Mouse (Mus musculus) MEL (cell line): ENCODE results near the gene Uchl3. TPM values are rescaled to one million over a fixed set of nuclear protein-coding genes. Genes with fewer than 3 reads are reported as not detected.

Experiments
- DNase-seq: peaks from one replicate; pipeline ENCODE4 v3.0.0; 2011; ENCODE audit warnings: low read depth, low spot score
- H3K27ac ChIP-seq: 2 replicates; pipeline ENCODE4 v1.5.1; 2012; ENCODE audit warnings: low read depth, mild to moderate bottlenecking, control low read depth, low read length, moderate library complexity; ENCODE audit not compliant: control insufficient read depth
- H3K27me3 ChIP-seq, 2 experiments: fragments of 150-350 bp in 1 of 2; sonication (generic) in 1 of 2; 2 replicates each; pipeline ENCODE4 v1.6.1; 2012; ENCODE audit warnings: low read length in 2 of 2, mild to moderate bottlenecking in 2 of 2, improper control_type of control experiment in 1 of 2, moderate library complexity in 1 of 2; ENCODE audit not compliant: insufficient read depth in 2 of 2, control insufficient read depth in 1 of 2
- H3K36me3 ChIP-seq, 2 experiments: 2 replicates each; pipeline ENCODE4 v1.6.1; 2012 to 2014; ENCODE audit warnings: low read length in 2 of 2, improper control_type of control experiment in 1 of 2, inconsistent platforms in 1 of 2, mild to moderate bottlenecking in 1 of 2; ENCODE audit not compliant: insufficient read depth in 2 of 2, control insufficient read depth in 1 of 2
- H3K4me1 ChIP-seq, 2 experiments: fragments of 150-350 bp in 1 of 2; sonication (generic) in 1 of 2; 2 replicates each; pipeline ENCODE4 v1.6.1; 2012; ENCODE audit warnings: low read length in 2 of 2, improper control_type of control experiment in 1 of 2, mild to moderate bottlenecking in 1 of 2; ENCODE audit not compliant: insufficient read depth in 2 of 2, control insufficient read depth in 1 of 2
- H3K4me3 ChIP-seq, 2 experiments: fragments of 150-350 bp in 1 of 2; sonication (generic) in 1 of 2; 2 replicates each; pipeline ENCODE4 v1.5.1; 2012; ENCODE audit warnings: low read depth in 2 of 2, low read length in 2 of 2, mild to moderate bottlenecking in 2 of 2, moderate library complexity in 2 of 2, control low read depth in 1 of 2, improper control_type of control experiment in 1 of 2; ENCODE audit not compliant: control insufficient read depth in 1 of 2, insufficient read depth in 1 of 2
- H3K79me2 ChIP-seq: 2 replicates; pipeline ENCODE4 v1.6.1; 2012; ENCODE audit warnings: mild to moderate bottlenecking, low read length, moderate library complexity; ENCODE audit not compliant: control insufficient read depth, poor library complexity, insufficient read depth
- H3K9ac ChIP-seq: 2 replicates; pipeline ENCODE4 v1.6.1; 2012; ENCODE audit warnings: low read depth, mild to moderate bottlenecking, control low read depth, low read length, moderate library complexity; ENCODE audit not compliant: control insufficient read depth, poor library complexity, severe bottlenecking
- H3K9me3 ChIP-seq: fragments of 150-350 bp; sonication (generic); replicated peaks from 2 replicates; pipeline ENCODE4 v1.6.1; 2012; ENCODE audit warnings: mild to moderate bottlenecking, low read length, improper control_type of control experiment, moderate library complexity; ENCODE audit not compliant: insufficient read depth
- CHD2 ChIP-seq: IDR thresholded peaks from 2 replicates; pipeline ENCODE4 v1.6.1; 2011; ENCODE audit warnings: low read length, improper control_type of control experiment
- JUND ChIP-seq: IDR thresholded peaks from 2 replicates; pipeline ENCODE4 v1.6.1; 2011; ENCODE audit warnings: low read depth, mild to moderate bottlenecking, improper control_type of control experiment, low read length
- MEF2A ChIP-seq: IDR thresholded peaks from 2 replicates; pipeline ENCODE4 v1.6.1; 2014; ENCODE audit warnings: low read depth, mild to moderate bottlenecking, inconsistent platforms, low read length, improper control_type of control experiment; ENCODE audit not compliant: poor library complexity, insufficient replicate concordance, severe bottlenecking; ENCODE audit errors: extremely low read depth
- NELFE ChIP-seq: IDR thresholded peaks from 2 replicates; pipeline ENCODE4 v1.6.1; 2011; ENCODE audit warnings: low read depth, low read length, improper control_type of control experiment
- POLR2AphosphoS2 ChIP-seq: IDR thresholded peaks from 2 replicates; pipeline ENCODE4 v1.6.1; 2011; ENCODE audit warnings: low read length, improper control_type of control experiment
- SIN3A ChIP-seq: IDR thresholded peaks from 2 replicates; pipeline ENCODE4 v1.6.1; 2012; ENCODE audit warnings: low read length, improper control_type of control experiment, inconsistent platforms
- TBP ChIP-seq: IDR thresholded peaks from 2 replicates; pipeline ENCODE4 v1.8.0; 2011; ENCODE audit warnings: low read depth, low read length, improper control_type of control experiment
- USF1 ChIP-seq: IDR thresholded peaks from 2 replicates; pipeline ENCODE4 v1.6.1; 2014; ENCODE audit warnings: low read depth, mild to moderate bottlenecking, inconsistent platforms, low read length, improper control_type of control experiment, moderate library complexity
- USF2 ChIP-seq, 2 experiments: IDR thresholded peaks; 2 replicates each; pipeline ENCODE4 v1.6.1; 2011 to 2012; ENCODE audit warnings: improper control_type of control experiment in 2 of 2, low read length in 2 of 2, borderline replicate concordance in 1 of 2, inconsistent platforms in 1 of 2, low read depth in 1 of 2, mild to moderate bottlenecking in 1 of 2; ENCODE audit not compliant: insufficient read depth in 1 of 2
- polyA plus RNA-seq, 2 experiments: library from polyadenylated mRNA; stranded (reverse) in 1 of 2; unstranded in 1 of 2; fragments of >175 nt in 1 of 2; fragments of >200 nt in 1 of 2; gene quantifications; 2 replicates each; pipeline versions ENCODE4 v1.2.1 to v1.2.4; 2012; ENCODE audit warnings: low replicate concordance in 2 of 2, low read depth in 1 of 2; ENCODE audit not compliant: insufficient read length in 2 of 2, insufficient read depth in 1 of 2, missing spikeins in 1 of 2
- total RNA-seq: library from RNA; depleted of rRNA; stranded (reverse); fragments of 300-350 nt; gene quantifications from 2 replicates; pipeline ENCODE4 v1.2.3, GENCODE M21; 2012

The Uchl3 gene
- total and polyA plus RNA-seq, 3 experiments: 57.8 to 59.1 TPM; not detected in 1

GRCm38 (mm10) chr14:101707088-101707487 lies 53.3 kb downstream of the Uchl3 start:
- H3K9me3 ChIP-seq: no peaks in the 10 kb centered on the region
- no peaks in the 10 kb centered on the region for H3K79me2 ChIP-seq
- H3K36me3 ChIP-seq: no peaks in the 10 kb centered on the region
- no peak overlapping the region for H3K4me3 ChIP-seq
- no peaks in the 10 kb centered on the region for H3K4me1 ChIP-seq
- H3K27me3 ChIP-seq: no peaks in the 10 kb centered on the region
- no peak for TF ChIP-seq MEF2A
- TF ChIP-seq USF2 (IDR thresholded peaks at IDR 0.05; ENCODE audit: borderline replicate concordance in 1 of 2, insufficient read depth in 1 of 2, low read depth in 1 of 2, low read length in 2 of 2): no peak
- no peak for TF ChIP-seq TBP
- no peak for TF ChIP-seq CHD2
- no peak overlapping the region for H3K27ac ChIP-seq
- no peak for DNase-seq
- no peak overlapping the region for H3K9ac ChIP-seq

GRCm38 (mm10) chr14:101714414-101714813 lies 60.6 kb downstream of the Uchl3 start:
- Histone ChIP-seq H3K4me3 (no peak overlapping the region), H3K9ac (no peak overlapping the region), H3K27ac (no peak overlapping the region), H3K27me3 (no peaks in the 10 kb centered on the region), H3K4me1 (no peaks in the 10 kb centered on the region), H3K79me2 (no peaks in the 10 kb centered on the region), H3K9me3 (no peaks in the 10 kb centered on the region), H3K36me3 (no peaks in the 10 kb centered on the region)
- DNase-seq: no peak
- no peak for TF ChIP-seq NELFE
- TF ChIP-seq, all 39 proteins: peak for 0

GRCm38 (mm10) chr14:101729237-101729971 lies 75.6 kb downstream of the Uchl3 start, which contains the start of the genes Gm9922 and Lmo7:
Gene Gm9922, minus strand, starts transcription at chr14:101729814.
Gene Lmo7, plus strand, starts transcription at chr14:101729957.
- H3K27me3 ChIP-seq: no peaks in the 10 kb centered on the region
- H3K27ac ChIP-seq: no peak within 1 kb of the TSS
- H3K36me3 ChIP-seq: no peaks in the 10 kb centered on the region
- TF ChIP-seq USF1: no peak
- no peak for TF ChIP-seq POLR2AphosphoS2
- TF ChIP-seq SIN3A: no peak
- TF ChIP-seq TBP: no peak
- no peak for TF ChIP-seq JUND
- H3K9me3 ChIP-seq: no peaks in the 10 kb centered on the region
- H3K4me1 ChIP-seq: no peaks in the 10 kb centered on the region; a peak in 1 of 4 replicates
- no peak within 1 kb of the TSS for H3K4me3 ChIP-seq
- H3K79me2 ChIP-seq: no peaks in the 10 kb centered on the region
- DNase-seq: no peak
- no peak within 1 kb of the TSS for H3K9ac ChIP-seq
